Mouse (Mus musculus): ENCODE measurements around the gene Atg14. TPM values are rescaled to one million over a fixed set of nuclear protein-coding genes. Genes with fewer than 3 reads are reported as not detected.
"Not testable (repeated sequence)": the region's sequence is repeated elsewhere in the genome, so short reads cannot be mapped to it uniquely, and the experiment has no call there.

The Atg14 gene
- polyA plus RNA-seq, 1 experiment from 2014 or later = 10.3 TPM

DNA sequence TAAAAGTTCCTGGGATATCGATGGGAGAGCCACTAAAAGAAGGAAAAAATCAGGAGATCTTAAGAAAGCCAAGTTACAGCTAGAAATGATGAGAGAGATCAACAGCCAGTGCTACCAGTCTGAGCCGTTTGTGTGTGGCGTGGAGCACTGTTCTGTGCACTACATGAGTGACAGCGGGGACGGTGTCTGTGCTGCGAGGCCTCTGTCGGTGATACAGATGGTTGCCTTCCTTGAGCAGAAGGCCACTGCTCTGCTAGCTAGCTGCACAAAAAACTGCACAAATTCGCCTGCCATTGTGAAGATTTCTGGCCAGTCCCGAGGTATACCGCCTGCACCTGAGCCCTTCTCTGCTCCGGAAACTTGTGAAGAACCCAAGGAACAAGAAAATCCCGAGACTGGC, 40.9 kb downstream of the Atg14 start:
- H3K79me2 ChIP-seq (ENCODE audit: inconsistent target) = peaks cover 10% of the 10 kb centered on the region; the same call in 1 of the 2 replicates
- 98% methylated on average over 6 of the region's 12 CpGs for WGBS (ENCODE audit: missing documents)
- not testable (repeated sequence) for H3K36me3 ChIP-seq (ENCODE audit: inconsistent target); H3K27ac ChIP-seq; H3K4me3 ChIP-seq (ENCODE audit: inconsistent target)

DNA sequence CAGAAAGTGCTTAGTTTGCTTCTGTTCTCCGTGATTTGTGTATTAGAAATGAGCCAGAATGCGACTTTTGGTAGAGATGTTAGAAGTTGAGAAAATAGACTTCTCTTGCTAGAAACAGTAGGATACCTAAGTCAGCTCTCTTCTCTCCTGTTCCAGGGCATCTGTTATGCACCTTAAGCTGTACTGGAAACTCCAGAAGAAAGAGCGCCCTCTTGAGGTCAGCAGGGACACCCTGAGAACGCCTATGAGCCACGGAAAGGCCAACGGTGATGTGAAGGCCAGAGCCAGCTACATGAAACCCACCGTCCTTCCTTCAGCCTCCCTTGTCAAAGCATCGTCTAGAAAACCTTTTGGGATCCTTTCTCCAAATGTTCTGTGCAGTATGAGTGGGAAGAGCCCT, 41.4 kb downstream of the Atg14 start:
- no peak overlapping the region for H3K27ac ChIP-seq
- 46% methylated on average over 8 of the region's 8 CpGs for whole genome bisulfite sequencing (ENCODE audit: missing documents)
- H3K79me2 ChIP-seq (ENCODE audit: inconsistent target) = peaks cover 16% of the 10 kb centered on the region; the same call in 1 of the 2 replicates
- no peaks in the 10 kb centered on the region for H3K36me3 ChIP-seq (ENCODE audit: inconsistent target)
- no peak overlapping the region for H3K4me3 ChIP-seq (ENCODE audit: inconsistent target)

DNA sequence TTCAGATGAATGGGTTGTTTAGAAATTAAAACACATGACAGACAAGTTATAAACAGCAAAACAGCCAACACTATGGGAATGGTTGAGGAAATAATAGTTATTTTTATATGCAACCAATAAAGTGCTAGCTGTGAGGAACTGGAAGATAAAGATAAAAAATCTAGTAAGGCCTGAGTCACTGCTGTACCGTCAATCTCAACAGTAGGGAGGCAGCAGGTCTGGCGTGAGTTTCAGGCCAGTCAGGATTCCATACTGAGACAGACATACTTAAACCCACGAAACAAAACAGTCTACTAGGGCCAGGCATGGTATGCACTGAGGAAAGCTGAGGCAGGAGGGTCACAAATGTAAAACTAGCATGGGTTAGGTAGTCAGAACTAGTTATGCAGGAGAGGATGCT, 42.2 kb downstream of the Atg14 start:
- H3K27ac ChIP-seq = no peak overlapping the region
- peaks cover 16% of the 10 kb centered on the region; the same call in 1 of the 2 replicates for H3K79me2 ChIP-seq (ENCODE audit: inconsistent target)
- no peaks in the 10 kb centered on the region for H3K36me3 ChIP-seq (ENCODE audit: inconsistent target)
- 89% methylated on average over 3 of the region's 3 CpGs for WGBS (ENCODE audit: missing documents)
- H3K4me3 ChIP-seq (ENCODE audit: inconsistent target) = no peak overlapping the region

DNA sequence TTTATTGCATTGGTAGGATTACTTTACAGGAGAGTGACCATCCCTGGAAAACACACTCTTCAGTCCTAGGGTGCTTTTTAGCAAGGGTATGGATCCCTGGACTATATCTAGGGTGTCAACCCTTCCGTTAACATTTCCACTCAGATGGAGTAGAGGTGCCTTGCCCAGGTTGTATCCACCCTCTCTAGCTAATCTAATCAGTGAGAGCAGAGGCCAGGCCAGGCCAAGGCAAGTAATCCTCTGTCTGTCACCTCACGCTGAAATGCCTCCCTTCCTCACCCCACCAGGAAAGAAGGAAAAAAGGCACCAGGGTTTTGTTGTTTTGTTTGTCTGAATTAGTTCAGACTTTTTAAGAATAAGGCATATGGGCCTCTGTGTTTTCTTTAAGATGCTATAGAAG, 42.6 kb downstream of the Atg14 start:
- WGBS (ENCODE audit: missing documents) = 93% methylated on average over 2 of the region's 2 CpGs
- Histone ChIP-seq H3K79me2 (ENCODE audit: inconsistent target) (peaks cover 16% of the 10 kb centered on the region; the same call in 1 of the 2 replicates), H3K4me3 (ENCODE audit: inconsistent target) (no peak overlapping the region), H3K36me3 (ENCODE audit: inconsistent target) (no peaks in the 10 kb centered on the region), H3K27ac (no peak overlapping the region)

DNA sequence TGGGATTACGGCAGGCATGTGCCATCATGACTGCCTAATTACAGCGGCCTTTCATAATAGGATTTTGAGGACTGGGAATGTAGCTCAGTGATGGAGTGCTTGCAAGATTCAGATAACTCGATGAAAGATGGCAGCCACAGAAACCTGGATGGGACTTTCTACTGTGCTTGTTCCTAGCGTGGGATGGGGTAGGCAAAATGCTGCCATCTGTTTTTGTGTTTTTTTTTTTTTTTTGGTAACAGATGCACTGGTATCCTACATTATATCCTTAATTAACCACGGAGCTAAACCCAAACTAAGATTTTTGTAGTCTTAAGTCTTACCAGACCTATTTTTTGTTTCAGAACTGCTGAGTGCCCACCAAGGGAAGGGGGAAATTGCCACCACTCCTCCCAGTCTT, 44.6 kb downstream of the Atg14 start:
- H3K79me2 ChIP-seq (ENCODE audit: inconsistent target) = peaks cover 33% of the 10 kb centered on the region
- H3K27ac ChIP-seq = no peak overlapping the region
- 91% methylated on average over 5 of the region's 5 CpGs for WGBS (ENCODE audit: missing documents)
- H3K4me3 ChIP-seq (ENCODE audit: inconsistent target) = no peak overlapping the region
- no peaks in the 10 kb centered on the region for H3K36me3 ChIP-seq (ENCODE audit: inconsistent target)

- 82% methylated on average over 7 of the region's 8 CpGs for WGBS (ENCODE audit: missing documents)
- H3K79me2 ChIP-seq (ENCODE audit: inconsistent target) = peaks cover 38% of the 10 kb centered on the region
- no peak overlapping the region for H3K4me3 ChIP-seq (ENCODE audit: inconsistent target)
- no peak overlapping the region for H3K27ac ChIP-seq
- H3K36me3 ChIP-seq (ENCODE audit: inconsistent target) = no peaks in the 10 kb centered on the region
These were observed 45.1 kb downstream of the Atg14 start for GRCm38 (mm10) chr14:47525374-47525773.

DNA sequence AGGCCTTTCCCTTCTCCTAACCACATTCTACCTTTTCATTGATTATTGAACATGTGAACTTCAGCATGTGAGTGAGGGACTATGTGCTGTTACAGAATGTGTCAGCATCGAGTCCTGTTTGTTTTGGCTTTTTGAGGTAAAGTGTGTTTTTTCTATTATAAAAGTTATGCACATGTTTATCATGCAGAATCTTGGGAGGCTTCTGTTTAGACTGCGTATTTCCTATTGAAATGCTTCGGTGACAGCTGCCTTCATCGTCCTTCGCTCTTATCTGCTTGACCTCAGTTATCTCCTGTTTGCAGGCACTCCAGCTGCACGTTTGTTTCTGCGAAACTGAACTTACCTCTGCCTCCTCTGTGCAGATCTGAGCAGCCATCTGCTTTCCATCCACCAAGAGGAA, 48.1 kb downstream of the Atg14 start:
- peaks cover 68% of the 10 kb centered on the region for H3K79me2 ChIP-seq (ENCODE audit: inconsistent target)
- H3K4me3 ChIP-seq (ENCODE audit: inconsistent target) = no peak overlapping the region
- H3K36me3 ChIP-seq (ENCODE audit: inconsistent target) = no peaks in the 10 kb centered on the region
- 98% methylated on average over 7 of the region's 7 CpGs for WGBS (ENCODE audit: missing documents)
- H3K27ac ChIP-seq = no peak overlapping the region

DNA sequence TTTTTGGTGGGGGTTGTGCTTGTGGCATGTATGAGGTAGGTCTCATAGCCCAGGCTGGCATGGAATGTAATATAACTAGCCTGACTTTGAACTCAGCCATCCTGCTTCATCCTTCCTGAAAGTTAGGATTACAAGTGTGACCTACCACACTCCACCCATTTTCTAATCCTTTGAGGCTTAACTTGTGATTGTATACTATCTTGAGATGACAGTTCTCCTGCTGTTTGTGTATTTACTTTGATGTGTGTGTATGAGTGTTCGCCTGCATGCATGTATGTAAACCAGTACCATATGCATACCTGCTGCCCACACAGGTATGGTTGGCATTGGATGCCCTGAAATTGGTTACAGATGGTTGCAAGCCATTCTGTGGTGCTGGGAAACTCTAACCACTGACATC, 48.8 kb downstream of the Atg14 start:
- peaks cover 75% of the 10 kb centered on the region for H3K79me2 ChIP-seq (ENCODE audit: inconsistent target)
- no peak overlapping the region for H3K4me3 ChIP-seq (ENCODE audit: inconsistent target)
- H3K27ac ChIP-seq = no peak overlapping the region
- 100% methylated on average over 1 of the region's 1 CpGs for WGBS (ENCODE audit: missing documents)
- H3K36me3 ChIP-seq (ENCODE audit: inconsistent target) = no peaks in the 10 kb centered on the region

- H3K4me3 ChIP-seq (ENCODE audit: inconsistent target) = no peak overlapping the region
- H3K36me3 ChIP-seq (ENCODE audit: inconsistent target) = no peaks in the 10 kb centered on the region
- 95% methylated on average over 13 of the region's 13 CpGs for WGBS (ENCODE audit: missing documents)
- H3K27ac ChIP-seq = no peak overlapping the region
- H3K79me2 ChIP-seq (ENCODE audit: inconsistent target) = peaks cover 79% of the 10 kb centered on the region
These were observed 49.5 kb downstream of the Atg14 start for GRCm38 (mm10) chr14:47520751-47521449.

- WGBS (ENCODE audit: missing documents) = 23% methylated on average over 6 of the region's 6 CpGs
- no peak overlapping the region for H3K27ac ChIP-seq
- H3K79me2 ChIP-seq (ENCODE audit: inconsistent target) = peaks cover 80% of the 10 kb centered on the region
- H3K4me3 ChIP-seq (ENCODE audit: inconsistent target) = no peak overlapping the region
- H3K36me3 ChIP-seq (ENCODE audit: inconsistent target) = no peaks in the 10 kb centered on the region
These were observed 51.8 kb downstream of the Atg14 start for GRCm38 (mm10) chr14:47518619-47519018.

DNA sequence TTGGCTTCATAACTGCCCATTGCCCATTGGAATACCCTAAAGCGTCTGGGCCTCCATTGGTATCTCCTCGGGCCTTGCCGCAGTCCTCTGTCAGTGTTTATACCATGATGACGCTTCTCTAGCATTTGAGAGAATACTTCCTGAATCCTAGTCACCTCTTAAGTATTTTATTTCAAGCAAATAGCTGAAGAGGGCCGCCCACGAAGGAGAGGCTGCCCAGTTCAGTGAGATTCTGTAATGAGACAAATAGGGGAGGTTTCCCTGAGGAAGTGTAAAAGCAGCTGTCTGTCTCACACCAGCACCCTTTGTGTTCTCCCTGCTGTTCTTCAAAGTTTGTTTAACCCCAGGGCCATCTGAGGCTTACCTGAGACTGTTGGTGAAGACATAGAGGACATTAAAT, 53.7 kb downstream of the Atg14 start:
- H3K36me3 ChIP-seq (ENCODE audit: inconsistent target) = no peaks in the 10 kb centered on the region
- 93% methylated on average over 6 of the region's 6 CpGs for WGBS (ENCODE audit: missing documents)
- H3K27ac ChIP-seq = no peak overlapping the region

DNA sequence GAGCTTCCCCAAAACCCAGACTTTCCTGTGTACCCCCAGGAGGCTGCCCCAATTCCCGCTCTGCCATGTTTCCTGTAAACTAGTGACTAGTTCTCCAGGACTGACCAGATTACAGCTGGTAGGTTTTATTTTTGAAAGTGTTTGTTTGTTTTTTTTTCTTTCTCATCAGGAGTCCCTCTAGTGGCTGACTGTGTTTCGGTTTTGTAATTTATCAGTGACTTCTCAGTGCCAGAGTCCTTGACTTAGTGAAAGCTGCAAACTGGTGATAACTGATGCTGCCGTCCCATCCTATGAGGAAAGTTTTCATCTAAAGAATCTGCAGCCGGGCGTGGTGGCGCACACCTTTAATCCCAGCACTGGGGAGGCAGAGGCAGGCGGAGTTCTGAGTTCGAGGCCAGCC, 54.8 kb downstream of the Atg14 start:
- no peak overlapping the region for H3K4me3 ChIP-seq (ENCODE audit: inconsistent target)
- H3K36me3 ChIP-seq (ENCODE audit: inconsistent target) = no peaks in the 10 kb centered on the region
- 88% methylated on average over 8 of the region's 8 CpGs for WGBS (ENCODE audit: missing documents)
- peaks cover 91% of the 10 kb centered on the region for H3K79me2 ChIP-seq (ENCODE audit: inconsistent target)
- peak overlapping the region; percentile 53 for H3K27ac ChIP-seq

More for the DNA sequence above, 53.7 kb downstream of the Atg14 start:
- Histone ChIP-seq H3K79me2 (ENCODE audit: inconsistent target) (peaks cover 91% of the 10 kb centered on the region), H3K4me3 (ENCODE audit: inconsistent target) (no peak overlapping the region)

GRCm38 (mm10) chr14:47514816-47515453, 55.5 kb downstream of the Atg14 start:
- peaks cover 91% of the 10 kb centered on the region for H3K79me2 ChIP-seq (ENCODE audit: inconsistent target)

GRCm38 (mm10) chr14:47513606-47514005, 56.8 kb downstream of the Atg14 start:
- Histone ChIP-seq H3K4me3 (ENCODE audit: inconsistent target) (no peak overlapping the region), H3K27ac (no peak overlapping the region), H3K79me2 (ENCODE audit: inconsistent target) (peaks cover 91% of the 10 kb centered on the region), H3K36me3 (ENCODE audit: inconsistent target) (no peaks in the 10 kb centered on the region)
- 36% methylated on average over 3 of the region's 3 CpGs for WGBS (ENCODE audit: missing documents)

More at GRCm38 (mm10) chr14:47514816-47515453, 55.5 kb downstream of the Atg14 start:
- Histone ChIP-seq H3K36me3 (ENCODE audit: inconsistent target) (no peaks in the 10 kb centered on the region), H3K4me3 (ENCODE audit: inconsistent target) (no peak overlapping the region), H3K27ac (peak overlapping the region; percentile 53)
- 30% methylated on average over 7 of the region's 7 CpGs for WGBS (ENCODE audit: missing documents)

DNA sequence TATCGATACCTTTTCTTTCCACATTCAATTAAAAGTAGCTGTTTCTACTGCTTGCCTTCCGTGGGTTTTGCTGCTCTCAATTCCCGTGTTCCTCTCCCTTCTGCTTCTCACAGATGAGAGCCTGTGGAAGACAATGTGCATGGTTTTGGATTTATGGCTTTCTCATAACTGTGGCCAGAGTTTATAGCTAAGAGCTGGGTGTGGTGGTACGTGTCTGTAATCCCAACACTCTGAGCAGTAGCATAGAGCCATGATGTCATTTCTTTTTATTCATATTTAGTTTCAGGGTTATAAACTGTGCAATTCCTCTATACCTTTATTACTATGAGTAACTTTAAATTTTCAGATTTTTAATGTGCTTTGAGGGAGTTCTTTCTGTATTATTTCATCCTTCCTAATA, 60.2 kb downstream of the Atg14 start:
- 98% methylated on average over 4 of the region's 4 CpGs for whole genome bisulfite sequencing (ENCODE audit: missing documents)
- Histone ChIP-seq H3K27ac (no peak overlapping the region), H3K79me2 (ENCODE audit: inconsistent target) (peaks cover 88% of the 10 kb centered on the region), H3K36me3 (ENCODE audit: inconsistent target) (no peaks in the 10 kb centered on the region), H3K4me3 (ENCODE audit: inconsistent target) (no peak overlapping the region)

All from macrophage (primary cell).